Mouse (Mus musculus): Measurements from ENCODE around the gene Pkn3. TPM values are rescaled to one million over a fixed set of nuclear protein-coding genes. Genes with fewer than 3 reads are reported as not detected.
"Not testable (repeated sequence)": the region's sequence is repeated elsewhere in the genome, so short reads cannot be mapped to it uniquely, and the experiment has no call there.

The Pkn3 gene
- polyA plus RNA-seq, 1 experiment from 2014 or later: 10.8 TPM

GRCm38 (mm10) chr2:30128789-30129188 is 51.3 kb downstream of the Pkn3 start:
- no peak for ATAC-seq
- H3K36me3 ChIP-seq (ENCODE audit: control insufficient read depth, insufficient read depth, low read length): no peaks in the 10 kb centered on the region
- no peak overlapping the region for H3K27ac ChIP-seq (ENCODE audit: low read length)
- H3K27me3 ChIP-seq (replicated peaks; ENCODE audit: control insufficient read depth, insufficient read depth, low read length): no peaks in the 10 kb centered on the region
- H3K4me1 ChIP-seq (ENCODE audit: control insufficient read depth, insufficient read depth, low read length): peaks cover 11% of the 10 kb centered on the region; the same call in 1 of the 2 replicates
- no peak overlapping the region for H3K9ac ChIP-seq (ENCODE audit: low read depth, low read length)
- H3K4me2 ChIP-seq (ENCODE audit: low read depth, low read length): no peak overlapping the region
- 34% methylated on average over 2 of the region's 2 CpGs for WGBS
- no peaks in the 10 kb centered on the region for H3K9me3 ChIP-seq (ENCODE audit: control insufficient read depth, low read length)
- no peak overlapping the region for H3K4me3 ChIP-seq (ENCODE audit: low read length)

- ATAC-seq: no peak
- no peaks in the 10 kb centered on the region for H3K27me3 ChIP-seq (replicated peaks; ENCODE audit: control insufficient read depth, insufficient read depth, low read length)
- no peak overlapping the region for H3K4me2 ChIP-seq (ENCODE audit: low read depth, low read length)
- no peaks in the 10 kb centered on the region for H3K36me3 ChIP-seq (ENCODE audit: control insufficient read depth, insufficient read depth, low read length)
- 83% methylated on average over 4 of the region's 4 CpGs for WGBS
- H3K9me3 ChIP-seq (ENCODE audit: control insufficient read depth, low read length): no peaks in the 10 kb centered on the region
- no peak overlapping the region for H3K27ac ChIP-seq (ENCODE audit: low read length)
- H3K4me3 ChIP-seq (ENCODE audit: low read length): no peak overlapping the region
- H3K4me1 ChIP-seq (ENCODE audit: control insufficient read depth, insufficient read depth, low read length): peaks cover 16% of the 10 kb centered on the region
- no peak overlapping the region for H3K9ac ChIP-seq (ENCODE audit: low read depth, low read length)
Observed at GRCm38 (mm10) chr2:30130156-30130555, 52.7 kb downstream of the Pkn3 start.

- not testable (repeated sequence) for H3K27ac ChIP-seq (ENCODE audit: low read length); ATAC-seq; H3K9me3 ChIP-seq (ENCODE audit: control insufficient read depth, low read length); H3K4me2 ChIP-seq (ENCODE audit: low read depth, low read length); H3K4me3 ChIP-seq (ENCODE audit: low read length); H3K36me3 ChIP-seq (ENCODE audit: control insufficient read depth, insufficient read depth, low read length); H3K27me3 ChIP-seq (replicated peaks; ENCODE audit: control insufficient read depth, insufficient read depth, low read length); H3K9ac ChIP-seq (ENCODE audit: low read depth, low read length)
- 56% methylated on average over 5 of the region's 5 CpGs for WGBS
- peaks cover 22% of the 10 kb centered on the region for H3K4me1 ChIP-seq (ENCODE audit: control insufficient read depth, insufficient read depth, low read length)
Observed at GRCm38 (mm10) chr2:30131240-30131639, 53.8 kb downstream of the Pkn3 start.

GRCm38 (mm10) chr2:30132801-30133612 is 55.5 kb downstream of the Pkn3 start:
- H3K9ac ChIP-seq (ENCODE audit: low read depth, low read length): peak overlapping the region; percentile 91

GRCm38 (mm10) chr2:30133613-30134377 is 56.3 kb downstream of the Pkn3 start, which contains the start of gene Tbc1d13:
Tbc1d13 (plus strand) TSS chr2:30133746.
- Histone ChIP-seq H3K27ac (ENCODE audit: low read length) (peak within 1 kb of the TSS; percentile 96), H3K36me3 (ENCODE audit: control insufficient read depth, insufficient read depth, low read length) (0 out of 2 replicates have a peak, but pooled peaks cover 5% of the 10 kb centered on the region), H3K9me3 (ENCODE audit: control insufficient read depth, low read length) (no peaks in the 10 kb centered on the region), H3K9ac (ENCODE audit: low read depth, low read length) (peak within 1 kb of the TSS; percentile 91), H3K4me2 (ENCODE audit: low read depth, low read length) (peak within 1 kb of the TSS; percentile 90), H3K27me3 (replicated peaks; ENCODE audit: control insufficient read depth, insufficient read depth, low read length) (no peaks in the 10 kb centered on the region), H3K4me3 (ENCODE audit: low read length) (peak within 1 kb of the TSS; percentile 97), H3K4me1 (ENCODE audit: control insufficient read depth, insufficient read depth, low read length) (peaks cover 30% of the 10 kb centered on the region)
- peak; percentile 95 for ATAC-seq
- under 1% methylated on average over 46 of the region's 46 CpGs for WGBS

More at GRCm38 (mm10) chr2:30132801-30133612, 55.5 kb downstream of the Pkn3 start:
- peak; percentile 72 for ATAC-seq
- Histone ChIP-seq H3K27me3 (replicated peaks; ENCODE audit: control insufficient read depth, insufficient read depth, low read length) (no peaks in the 10 kb centered on the region), H3K4me3 (ENCODE audit: low read length) (peak overlapping the region; percentile 97), H3K27ac (ENCODE audit: low read length) (peak overlapping the region; percentile 96), H3K36me3 (ENCODE audit: control insufficient read depth, insufficient read depth, low read length) (0 out of 2 replicates have a peak, but pooled peaks cover 5% of the 10 kb centered on the region), H3K4me1 (ENCODE audit: control insufficient read depth, insufficient read depth, low read length) (peaks cover 30% of the 10 kb centered on the region), H3K4me2 (ENCODE audit: low read depth, low read length) (peak overlapping the region; percentile 90), H3K9me3 (ENCODE audit: control insufficient read depth, low read length) (no peaks in the 10 kb centered on the region)
- 12% methylated on average over 16 of the region's 16 CpGs for WGBS

- WGBS: 19% methylated on average over 6 of the region's 6 CpGs
- no peak for ATAC-seq
Observed at GRCm38 (mm10) chr2:30134378-30134711, 56.9 kb downstream of the Pkn3 start.

GRCm38 (mm10) chr2:30134928-30135620 is 57.6 kb downstream of the Pkn3 start:
- H3K4me1 ChIP-seq (ENCODE audit: control insufficient read depth, insufficient read depth, low read length): peaks cover 30% of the 10 kb centered on the region
- H3K9me3 ChIP-seq (ENCODE audit: control insufficient read depth, low read length): no peaks in the 10 kb centered on the region
- H3K36me3 ChIP-seq (ENCODE audit: control insufficient read depth, insufficient read depth, low read length): 0 out of 2 replicates have a peak, but pooled peaks cover 5% of the 10 kb centered on the region
- peak overlapping the region; percentile 96 for H3K27ac ChIP-seq (ENCODE audit: low read length)
- peak overlapping the region; percentile 90 for H3K4me2 ChIP-seq (ENCODE audit: low read depth, low read length)
- ATAC-seq: no peak
- WGBS: 48% methylated on average over 10 of the region's 10 CpGs
- H3K27me3 ChIP-seq (replicated peaks; ENCODE audit: control insufficient read depth, insufficient read depth, low read length): no peaks in the 10 kb centered on the region
- peak overlapping the region; percentile 97 for H3K4me3 ChIP-seq (ENCODE audit: low read length)
- peak overlapping the region; percentile 91 for H3K9ac ChIP-seq (ENCODE audit: low read depth, low read length)

More at GRCm38 (mm10) chr2:30134378-30134711, 56.9 kb downstream of the Pkn3 start:
- no peaks in the 10 kb centered on the region for H3K9me3 ChIP-seq (ENCODE audit: control insufficient read depth, low read length)
- peak overlapping the region; percentile 96 for H3K27ac ChIP-seq (ENCODE audit: low read length)
- peak overlapping the region; percentile 97 for H3K4me3 ChIP-seq (ENCODE audit: low read length)
- H3K4me1 ChIP-seq (ENCODE audit: control insufficient read depth, insufficient read depth, low read length): peaks cover 30% of the 10 kb centered on the region
- H3K9ac ChIP-seq (ENCODE audit: low read depth, low read length): peak overlapping the region; percentile 91
- H3K27me3 ChIP-seq (replicated peaks; ENCODE audit: control insufficient read depth, insufficient read depth, low read length): no peaks in the 10 kb centered on the region
- H3K4me2 ChIP-seq (ENCODE audit: low read depth, low read length): peak overlapping the region; percentile 90
- 0 out of 2 replicates have a peak, but pooled peaks cover 5% of the 10 kb centered on the region for H3K36me3 ChIP-seq (ENCODE audit: control insufficient read depth, insufficient read depth, low read length)

GRCm38 (mm10) chr2:30136458-30136857 is 59.0 kb downstream of the Pkn3 start:
- ATAC-seq: no peak
- Histone ChIP-seq H3K27me3 (replicated peaks; ENCODE audit: control insufficient read depth, insufficient read depth, low read length) (no peaks in the 10 kb centered on the region), H3K9me3 (ENCODE audit: control insufficient read depth, low read length) (no peaks in the 10 kb centered on the region), H3K36me3 (ENCODE audit: control insufficient read depth, insufficient read depth, low read length) (peaks cover 5% of the 10 kb centered on the region; the same call in 1 of the 2 replicates), H3K27ac (ENCODE audit: low read length) (no peak overlapping the region), H3K4me1 (ENCODE audit: control insufficient read depth, insufficient read depth, low read length) (peaks cover 30% of the 10 kb centered on the region), H3K4me2 (ENCODE audit: low read depth, low read length) (no peak overlapping the region), H3K4me3 (ENCODE audit: low read length) (no peak overlapping the region), H3K9ac (ENCODE audit: low read depth, low read length) (no peak overlapping the region)
- 77% methylated on average over 10 of the region's 10 CpGs for WGBS

GRCm38 (mm10) chr2:30140021-30140420 is 62.5 kb downstream of the Pkn3 start:
- H3K9me3 ChIP-seq (ENCODE audit: control insufficient read depth, low read length); H3K27me3 ChIP-seq (replicated peaks; ENCODE audit: control insufficient read depth, insufficient read depth, low read length); H3K4me2 ChIP-seq (ENCODE audit: low read depth, low read length); H3K27ac ChIP-seq (ENCODE audit: low read length); ATAC-seq; H3K36me3 ChIP-seq (ENCODE audit: control insufficient read depth, insufficient read depth, low read length); H3K4me3 ChIP-seq (ENCODE audit: low read length); H3K9ac ChIP-seq (ENCODE audit: low read depth, low read length): not testable (repeated sequence)
- H3K4me1 ChIP-seq (ENCODE audit: control insufficient read depth, insufficient read depth, low read length): peaks cover 14% of the 10 kb centered on the region
- 90% methylated on average over 4 of the region's 4 CpGs for WGBS

Data from intestine, embryonic 16.5 days (tissue).